Mouse (Mus musculus) embryonic facial prominence, embryonic 14.5 days (tissue): ENCODE results near the gene Fmnl1. TPM values are rescaled to one million over a fixed set of nuclear protein-coding genes. Genes with fewer than 3 reads are reported as not detected.

ENCODE experiments used
- ATAC-seq: fragments of 200-750 bp; cut with Nextera tagmentation; 2 replicates; pipeline ENCODE4 v1.8.0; 2017; ENCODE audit warnings: low read depth, moderate number of reproducible peaks, moderate TSS enrichment
- DNase-seq: peaks from one replicate; pipeline ENCODE4 v3.0.0-alpha.2; 2015; ENCODE audit warnings: low spot score
- H3K27ac ChIP-seq: fragments of 300-500 bp; sonication (generic); replicated peaks from 2 replicates; pipeline ENCODE4 v1.5.1; 2014; ENCODE audit warnings: low read depth, mild to moderate bottlenecking, low read length, moderate library complexity
- H3K27me3 ChIP-seq: fragments of 300-500 bp; sonication (generic); replicated peaks from 2 replicates; pipeline ENCODE4 v1.6.1; 2014; ENCODE audit warnings: low read length; ENCODE audit not compliant: control insufficient read depth, insufficient read depth
- H3K36me3 ChIP-seq: fragments of 300-500 bp; sonication (generic); 2 replicates; pipeline ENCODE4 v1.6.1; 2014; ENCODE audit warnings: low read length, mixed read lengths; ENCODE audit not compliant: control insufficient read depth, insufficient read depth
- H3K4me1 ChIP-seq: fragments of 300-500 bp; sonication (generic); 2 replicates; pipeline ENCODE4 v1.6.1; 2014; ENCODE audit warnings: antibody characterized with exemption, low read length; ENCODE audit not compliant: control insufficient read depth, insufficient read depth
- H3K4me2 ChIP-seq: fragments of 300-500 bp; sonication (generic); 2 replicates; pipeline ENCODE4 v1.6.1; 2014; ENCODE audit warnings: low read depth, mild to moderate bottlenecking, low read length, moderate library complexity, mixed read lengths
- H3K4me3 ChIP-seq: fragments of 300-500 bp; sonication (generic); 2 replicates; pipeline ENCODE4 v1.5.1; 2014; ENCODE audit warnings: low read depth, mild to moderate bottlenecking, low read length
- H3K9ac ChIP-seq: fragments of 300-500 bp; sonication (generic); 2 replicates; pipeline ENCODE4 v1.6.1; 2014; ENCODE audit warnings: low read depth, mild to moderate bottlenecking, low read length, moderate library complexity, mixed read lengths
- H3K9me3 ChIP-seq: fragments of 300-500 bp; sonication (generic); 2 replicates; pipeline ENCODE4 v1.6.1; 2016; ENCODE audit warnings: low read length; ENCODE audit not compliant: control insufficient read depth
- WGBS: fragments of 180-500 bp; shearing (Covaris S2); extraction: QIAGEN DNeasy Blood & Tissue Kit; methylation state at CpG from one replicate; pipeline ENCODE4 v1.1.7; 2014; 5-methylcytosine and 5-hydroxymethylcytosine counted together
- polyA plus RNA-seq: library from polyadenylated mRNA; unstranded; fragments of >200 nt; fragmentation: Nextera tagmentation; extraction: Ambion mirVana; gene quantifications from 2 replicates; pipeline ENCODE4 v1.2.1, GENCODE M21; 2014

Fmnl1 gene
- polyA plus RNA-seq: 3.3 and 3.5 TPM in 2 replicates

DNA sequence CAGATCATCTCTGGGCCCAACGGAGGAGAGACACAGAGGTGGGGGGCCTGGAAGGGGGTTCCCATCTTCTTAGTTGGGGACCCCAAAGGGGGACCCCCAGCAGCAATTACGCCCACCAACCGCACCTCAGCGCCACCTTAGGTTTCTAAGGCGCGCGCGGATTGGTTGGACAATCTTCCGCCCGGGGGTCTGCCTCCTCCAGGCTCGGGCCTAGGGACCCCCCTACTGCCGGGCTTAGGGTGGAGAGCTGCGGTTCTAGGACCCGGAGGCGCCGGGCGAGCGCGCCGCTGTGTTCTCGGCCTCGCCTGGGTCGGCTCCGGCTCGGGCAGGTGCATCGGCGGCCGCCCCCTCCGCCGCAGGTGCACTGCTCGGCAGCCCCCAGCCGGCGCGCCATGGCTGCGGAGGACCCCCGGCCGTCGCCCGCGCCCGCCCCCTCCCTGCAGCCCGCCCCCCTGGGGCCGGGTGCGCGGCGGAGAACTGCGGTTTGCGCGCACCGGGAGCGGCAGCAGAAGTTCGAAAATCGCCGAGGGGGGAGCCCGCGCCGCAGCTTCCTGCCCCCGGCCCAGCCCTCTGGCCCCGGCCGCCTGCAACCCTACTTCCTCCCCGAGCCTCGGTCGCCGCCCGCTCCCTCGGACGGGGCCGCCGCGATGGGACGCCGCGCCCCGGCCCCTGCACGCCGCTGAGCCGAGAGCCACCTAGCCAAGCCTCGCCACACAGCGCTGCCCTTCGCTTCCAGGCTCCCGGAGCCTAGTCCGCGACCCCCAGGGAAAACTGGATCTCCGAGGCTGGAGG, at the start of gene Fmnl1:
TSS of gene Fmnl1 (plus strand) at position 614 of the 792 bp plus-strand sequence.
- DNase-seq (no peak), ATAC-seq (peak; percentile 42; the same call in 1 of the 2 replicates)
- H3K9ac ChIP-seq: peak within 1 kb of the TSS; percentile 62
- peak within 1 kb of the TSS; percentile 60 for H3K4me3 ChIP-seq
- no peaks in the 10 kb centered on the region for H3K36me3 ChIP-seq
- no peak within 1 kb of the TSS for H3K27ac ChIP-seq
- peaks cover 36% of the 10 kb centered on the region for H3K27me3 ChIP-seq
- H3K9me3 ChIP-seq: no peaks in the 10 kb centered on the region
- H3K4me1 ChIP-seq: no peaks in the 10 kb centered on the region; the same call in 1 of the 2 replicates
- 4% methylated on average over 14 of the region's 84 CpGs for WGBS
- peak within 1 kb of the TSS; percentile 98 for H3K4me2 ChIP-seq

GRCm38 (mm10) chr11:103131701-103132575, 39.0 kb upstream of the Fmnl1 start, which contains the start of gene Hexim2:
Gene Hexim2 (plus strand): TSS chr11:103132429.
- WGBS: under 1% methylated on average over 21 of the region's 39 CpGs
- Histone ChIP-seq H3K9me3 (no peaks in the 10 kb centered on the region), H3K27me3 (no peaks in the 10 kb centered on the region), H3K9ac (peak within 1 kb of the TSS; percentile 100), H3K4me1 (peaks cover 26% of the 10 kb centered on the region), H3K36me3 (0 out of 2 replicates have a peak, but pooled peaks cover 7% of the 10 kb centered on the region), H3K4me3 (peak within 1 kb of the TSS; percentile 87), H3K27ac (peak within 1 kb of the TSS; percentile 97), H3K4me2 (peak within 1 kb of the TSS; percentile 69)
- ATAC-seq: peak; percentile 38
- peak; percentile 76 for DNase-seq

- H3K36me3 ChIP-seq: 0 out of 2 replicates have a peak, but pooled peaks cover 7% of the 10 kb centered on the region
- DNase-seq: peak; percentile 100
- peak overlapping the region; percentile 69 for H3K4me2 ChIP-seq
- H3K9ac ChIP-seq: peak overlapping the region; percentile 100
- no peaks in the 10 kb centered on the region for H3K27me3 ChIP-seq
- H3K27ac ChIP-seq: peak overlapping the region; percentile 97
- under 1% methylated on average over 39 of the region's 58 CpGs for WGBS
- no peaks in the 10 kb centered on the region for H3K9me3 ChIP-seq
- H3K4me1 ChIP-seq: peaks cover 26% of the 10 kb centered on the region
- peak overlapping the region; percentile 87 for H3K4me3 ChIP-seq
- peak; percentile 95 for ATAC-seq
Measured at GRCm38 (mm10) chr11:103132576-103133455, 38.1 kb upstream of the Fmnl1 start.

DNA sequence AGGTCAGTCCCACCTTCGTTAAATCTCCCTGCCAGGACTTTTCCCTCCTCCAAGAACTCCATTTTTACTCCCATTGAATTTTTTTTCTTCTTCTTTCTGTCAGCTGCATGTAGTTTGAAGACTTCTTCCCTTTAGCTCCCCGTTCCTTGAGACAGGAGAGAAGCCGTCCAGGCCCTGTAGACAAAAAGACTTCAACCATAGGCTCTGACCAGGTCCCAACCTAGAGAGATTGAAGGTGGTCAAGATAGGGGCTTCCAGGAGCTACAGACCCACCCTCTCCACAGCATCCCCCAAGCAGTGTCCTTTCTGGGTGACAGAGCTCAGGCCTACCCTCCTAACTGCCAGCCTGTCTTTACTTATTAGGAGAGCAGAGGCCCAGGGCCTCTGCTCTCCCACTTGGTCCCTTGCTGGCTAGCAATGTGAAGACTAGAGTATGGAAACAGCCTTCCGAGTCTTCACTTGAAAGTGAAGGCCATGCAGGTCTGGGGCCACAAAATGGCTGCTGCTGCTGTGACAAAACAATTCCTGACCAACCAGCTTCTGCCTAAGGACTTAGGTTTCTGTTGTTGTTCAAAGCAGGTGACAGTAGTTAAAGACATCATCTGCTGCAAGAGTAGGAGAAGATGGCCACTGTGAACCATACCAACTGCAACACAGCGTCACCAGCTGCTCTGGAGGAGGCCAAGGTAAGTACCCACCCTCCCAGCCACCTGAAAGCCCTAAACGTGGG, 37.3 kb upstream of the Fmnl1 start:
- H3K4me1 ChIP-seq: peaks cover 26% of the 10 kb centered on the region
- H3K27me3 ChIP-seq: no peaks in the 10 kb centered on the region
- 52% methylated on average over 6 of the region's 6 CpGs for WGBS
- H3K9ac ChIP-seq: peak overlapping the region; percentile 66
- DNase-seq (no peak), ATAC-seq (no peak)
- H3K9me3 ChIP-seq: no peaks in the 10 kb centered on the region
- peak overlapping the region; percentile 69 for H3K4me2 ChIP-seq
- peak overlapping the region; percentile 87 for H3K27ac ChIP-seq
- H3K36me3 ChIP-seq: 0 out of 2 replicates have a peak, but pooled peaks cover 10% of the 10 kb centered on the region
- peak overlapping the region; percentile 37 for H3K4me3 ChIP-seq

- WGBS: 67% methylated on average over 3 of the region's 3 CpGs
- no peak for ATAC-seq
- Histone ChIP-seq H3K4me2 (peak overlapping the region; percentile 69), H3K4me1 (peaks cover 26% of the 10 kb centered on the region), H3K27me3 (no peaks in the 10 kb centered on the region), H3K27ac (peak overlapping the region; percentile 87; the same call in 1 of the 2 replicates), H3K9ac (0 out of 2 replicates have a peak overlapping the region, but pooled peaks have one; percentile 66), H3K9me3 (no peaks in the 10 kb centered on the region), H3K4me3 (no peak overlapping the region; the same call in 1 of the 2 replicates), H3K36me3 (peaks cover 16% of the 10 kb centered on the region; the same call in 1 of the 2 replicates)
- no peak for DNase-seq
Measured at GRCm38 (mm10) chr11:103134221-103134620, 36.7 kb upstream of the Fmnl1 start.

GRCm38 (mm10) chr11:103136039-103136577, 34.8 kb upstream of the Fmnl1 start:
- H3K4me3 ChIP-seq: no peak overlapping the region
- 85% methylated on average over 8 of the region's 8 CpGs for WGBS
- no peak overlapping the region for H3K4me2 ChIP-seq
- H3K9me3 ChIP-seq: no peaks in the 10 kb centered on the region
- no peak for DNase-seq
- no peak for ATAC-seq
- no peak overlapping the region for H3K27ac ChIP-seq
- H3K9ac ChIP-seq: no peak overlapping the region
- H3K27me3 ChIP-seq: no peaks in the 10 kb centered on the region
- peaks cover 16% of the 10 kb centered on the region for H3K4me1 ChIP-seq
- peaks cover 14% of the 10 kb centered on the region; the same call in 1 of the 2 replicates for H3K36me3 ChIP-seq

DNA sequence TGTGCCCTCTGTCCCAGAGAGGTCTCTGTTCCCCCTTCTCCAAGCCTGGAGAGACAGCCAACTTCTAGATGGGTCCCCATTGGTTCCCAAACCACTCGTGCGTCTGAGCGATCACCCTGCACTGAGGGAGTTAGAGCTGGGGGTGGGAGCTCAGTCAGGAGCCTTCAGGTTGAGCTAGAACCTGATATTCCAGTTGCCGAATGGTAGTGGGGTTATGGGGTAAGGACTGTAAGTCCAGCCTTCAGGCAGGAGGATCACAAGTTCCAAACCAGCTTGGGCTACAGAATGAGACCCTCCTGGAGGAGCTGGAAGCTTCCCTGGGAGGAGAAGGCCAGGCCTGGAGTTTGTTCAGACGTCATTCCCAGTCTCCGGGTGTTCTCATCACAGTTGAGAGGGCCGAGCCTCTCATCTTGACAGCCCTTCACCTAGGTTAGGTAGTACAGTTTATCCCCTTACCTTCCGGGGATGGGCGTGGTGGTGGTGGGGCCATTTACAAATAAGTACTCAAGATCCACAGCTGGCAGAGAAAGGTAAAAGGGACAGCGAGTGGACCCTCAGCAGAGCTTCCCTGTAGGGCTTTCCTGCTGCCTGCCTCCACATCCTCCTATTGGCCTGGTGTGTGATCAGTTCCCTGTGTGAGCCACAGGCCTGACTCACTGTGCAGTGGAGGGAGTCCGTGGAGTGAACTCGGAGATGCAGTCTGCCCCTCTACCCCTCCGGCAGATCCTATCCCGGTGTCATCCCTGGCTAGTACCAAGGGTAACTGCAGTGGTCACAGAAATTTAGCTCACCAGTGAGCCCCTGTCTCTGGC, 30.8 kb upstream of the Fmnl1 start:
- WGBS: 73% methylated on average over 14 of the region's 14 CpGs
- Histone ChIP-seq H3K4me3 (no peak overlapping the region), H3K4me1 (peaks cover 23% of the 10 kb centered on the region), H3K36me3 (peaks cover 14% of the 10 kb centered on the region; the same call in 1 of the 2 replicates), H3K27ac (peak overlapping the region; percentile 90), H3K27me3 (no peaks in the 10 kb centered on the region), H3K4me2 (no peak overlapping the region), H3K9me3 (no peaks in the 10 kb centered on the region), H3K9ac (0 out of 2 replicates have a peak overlapping the region, but pooled peaks have one; percentile 5)
- no peak for DNase-seq
- no peak for ATAC-seq
